Mouse (Mus musculus) Muller cell, postnatal 12 days (primary cell): ENCODE measurements around the gene Plk4.
"Not testable (repeated sequence)": the region's sequence is repeated elsewhere in the genome, so short reads cannot be mapped to it uniquely, and the experiment has no call there.

ENCODE experiments used
- DNase-seq: peaks from one replicate; pipeline ENCODE4 v3.0.0-alpha.2; 2015; ENCODE audit errors: inconsistent ontology term

The Plk4 gene

DNA sequence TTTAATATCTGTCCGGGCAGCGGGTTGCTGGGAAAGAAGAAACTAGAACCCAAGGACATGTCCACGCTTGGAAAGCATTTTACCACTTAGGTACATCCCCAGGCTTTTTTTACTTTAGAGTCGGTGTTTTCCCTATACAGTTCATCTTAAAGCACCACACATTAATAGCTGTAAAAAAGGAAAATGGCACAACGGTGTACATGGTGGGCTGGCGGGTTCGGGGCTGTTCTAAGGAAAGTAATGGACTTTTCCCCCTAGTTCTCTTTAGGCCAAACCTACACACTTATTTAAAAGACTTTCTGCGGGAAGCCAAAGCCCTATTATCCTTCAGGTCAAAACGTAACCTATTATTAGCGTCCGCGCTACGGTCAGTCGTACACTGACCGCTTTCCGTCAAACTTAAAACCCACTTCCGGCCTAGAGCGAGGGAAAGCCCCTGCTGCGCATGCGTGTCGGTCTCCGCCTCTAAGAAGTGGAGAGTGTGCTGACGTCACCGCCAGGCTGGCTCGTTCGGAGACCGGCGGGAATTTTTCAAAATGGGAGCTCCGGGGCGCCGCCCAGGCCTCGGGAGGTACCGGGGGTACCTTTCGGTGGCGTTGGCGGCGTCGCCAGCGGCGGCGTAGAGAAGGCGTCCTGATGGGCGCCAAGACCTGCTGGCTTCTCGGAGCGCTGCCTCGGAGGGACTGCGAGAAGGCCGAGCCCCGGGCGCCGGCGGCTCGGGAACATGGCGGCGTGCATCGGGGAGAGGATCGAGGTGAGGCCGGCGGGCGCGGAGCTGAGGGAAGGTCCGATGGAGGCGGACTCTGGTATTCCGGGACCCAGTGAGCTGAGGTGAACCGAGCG lies at the start of gene Plk4:
TSS of gene Plk4 (plus strand) at position 490 of the 843 bp plus-strand sequence.
- DNase-seq, result peak; percentile 94

- no peak for DNase-seq
These were observed 39.1 kb upstream of the Plk4 start for GRCm38 (mm10) chr3:40760746-40761145.

GRCm38 (mm10) chr3:40761312-40761711 lies 38.5 kb upstream of the Plk4 start:
- peak; percentile 7 for DNase-seq

- DNase-seq, result no peak
These were observed 6.0 kb upstream of the Plk4 start for GRCm38 (mm10) chr3:40793783-40794182.

DNA sequence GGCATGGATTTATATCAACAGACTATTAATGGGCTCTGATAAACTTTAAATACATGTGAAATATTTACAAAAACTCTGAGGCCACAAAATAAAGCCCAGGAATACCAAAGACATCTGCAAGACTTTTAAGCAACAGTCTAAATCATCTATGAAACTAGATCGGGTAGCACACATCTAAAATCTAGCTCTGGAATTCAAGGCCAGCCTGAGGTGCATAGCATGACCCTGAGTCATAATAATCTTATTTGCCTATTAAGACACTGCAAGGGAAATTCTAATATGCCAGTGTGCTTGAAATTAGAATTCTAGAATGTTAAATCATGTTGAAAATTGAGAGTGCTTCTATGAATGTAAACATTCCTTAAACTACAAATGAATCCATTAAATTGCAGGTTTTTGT lies 1.8 kb upstream of the Plk4 start:
- peak; percentile 7 for DNase-seq

DNA sequence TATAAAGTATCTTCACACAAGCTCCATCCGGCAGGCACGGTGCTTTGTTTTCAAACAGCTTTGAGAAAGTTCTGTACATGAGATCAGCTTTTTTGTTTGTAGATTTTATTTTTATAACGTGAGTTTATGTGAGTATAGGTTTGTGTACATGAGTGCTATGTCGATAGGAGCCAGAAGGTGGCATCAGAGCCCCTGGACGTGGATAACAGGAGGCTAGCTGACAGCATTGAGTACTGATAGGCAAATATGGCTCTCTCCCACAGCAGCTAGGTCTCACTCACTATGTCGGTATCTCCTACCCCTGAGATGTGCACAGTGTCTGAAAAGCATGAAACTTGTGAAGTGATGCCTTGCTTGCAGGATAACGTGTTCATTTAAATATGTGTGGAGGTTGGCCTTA lies 1.3 kb upstream of the Plk4 start:
- peak; percentile 40 for DNase-seq

DNA sequence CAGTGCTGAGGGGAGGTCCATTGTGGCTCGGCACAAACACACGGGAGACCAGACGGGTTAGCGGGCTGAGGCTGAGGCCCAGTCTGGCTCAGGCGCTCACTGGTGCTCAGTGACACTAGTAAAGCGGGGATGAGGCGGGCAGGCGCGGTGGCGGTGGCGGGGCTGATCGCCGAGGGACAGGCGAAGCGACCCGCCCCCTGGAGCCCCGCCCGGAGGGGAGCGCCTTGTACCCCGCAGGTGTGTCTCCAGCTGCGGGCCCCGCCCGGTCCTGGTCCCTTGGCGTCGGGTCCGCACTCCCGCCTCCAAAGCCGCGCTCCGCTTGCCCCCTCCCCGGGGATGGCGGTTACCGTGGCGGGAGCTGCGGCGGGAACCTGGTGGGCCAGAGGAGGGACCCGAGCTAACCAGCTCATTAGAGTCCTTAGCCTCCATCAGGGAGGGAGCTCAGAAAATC lies 579 bp downstream of the Plk4 start:
- DNase-seq, result peak; percentile 69

DNA sequence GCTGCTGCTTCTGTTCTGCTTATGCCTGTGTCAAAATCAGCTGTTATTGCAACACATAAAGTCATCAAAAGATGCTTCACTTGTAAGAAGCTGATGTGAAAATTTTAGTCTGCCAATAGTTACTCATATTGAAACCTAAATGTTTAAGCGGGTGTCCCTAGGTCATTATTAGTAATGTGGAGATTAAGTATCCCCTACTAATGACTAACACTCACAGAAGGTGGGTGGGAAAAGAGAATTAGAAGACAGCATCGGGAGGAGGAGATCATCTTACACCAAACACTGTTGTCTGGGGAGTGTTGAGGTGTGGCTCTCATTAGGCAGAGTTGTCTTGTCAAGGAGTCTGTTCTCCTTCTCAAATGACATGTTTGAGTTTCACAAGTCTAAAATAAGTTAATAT lies 7.1 kb downstream of the Plk4 start:
- no peak for DNase-seq

DNA sequence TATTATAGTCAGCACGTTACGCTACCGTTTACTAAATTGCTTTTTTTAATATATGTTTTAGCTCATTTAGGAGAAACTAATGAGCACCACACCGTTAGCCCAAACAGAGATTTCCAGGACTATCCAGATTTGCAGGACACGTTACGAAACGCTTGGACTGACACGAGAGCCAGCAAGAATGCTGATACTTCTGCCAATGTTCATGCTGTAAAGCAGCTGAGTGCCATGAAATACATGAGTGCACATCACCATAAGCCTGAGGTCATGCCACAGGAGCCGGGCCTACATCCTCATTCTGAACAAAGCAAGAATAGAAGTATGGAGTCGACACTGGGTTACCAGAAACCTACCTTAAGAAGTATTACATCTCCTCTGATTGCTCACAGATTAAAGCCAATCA lies 8.9 kb downstream of the Plk4 start:
- no peak for DNase-seq

DNA sequence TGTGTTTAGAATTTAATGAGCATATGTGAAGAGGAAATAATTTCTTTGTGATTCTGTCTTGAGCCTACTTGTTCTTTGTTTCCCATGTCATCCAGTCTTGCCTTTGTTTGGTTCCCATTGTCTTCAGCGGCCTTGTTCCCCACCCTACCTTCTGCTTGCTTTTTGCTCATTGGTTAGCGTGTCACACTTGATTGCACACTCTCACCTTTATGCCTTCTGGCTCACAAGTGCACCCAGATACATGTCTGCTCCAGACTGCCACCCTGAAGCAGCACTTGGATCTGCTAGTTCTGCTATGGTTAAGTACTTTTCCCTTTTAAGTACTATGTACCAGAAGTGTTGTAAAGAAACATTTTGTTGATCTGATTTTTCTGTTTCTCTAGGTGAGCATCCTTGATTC lies 10.1 kb downstream of the Plk4 start:
- DNase-seq, result no peak

DNA sequence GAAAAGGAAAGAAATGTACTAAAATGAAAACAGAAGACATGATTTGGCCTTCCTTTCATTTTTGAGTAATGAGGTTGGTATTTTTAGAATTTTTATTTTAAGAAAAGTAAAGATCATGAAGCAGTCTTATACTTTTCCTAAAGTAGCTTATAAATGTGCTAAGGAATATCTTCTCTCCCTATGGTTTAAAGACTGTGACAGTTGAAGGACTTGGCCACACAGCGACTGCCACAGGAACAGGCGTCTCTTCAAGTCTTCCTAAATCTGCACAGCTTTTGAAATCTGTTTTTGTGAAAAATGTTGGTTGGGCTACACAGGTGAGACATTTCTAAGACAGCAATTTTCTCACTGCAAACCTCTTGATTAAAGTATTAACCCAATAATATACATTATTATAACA lies 13.5 kb downstream of the Plk4 start:
- no peak for DNase-seq

- DNase-seq, result not testable (repeated sequence)
These were observed 45.7 kb downstream of the Plk4 start for GRCm38 (mm10) chr3:40845521-40845920.

DNA sequence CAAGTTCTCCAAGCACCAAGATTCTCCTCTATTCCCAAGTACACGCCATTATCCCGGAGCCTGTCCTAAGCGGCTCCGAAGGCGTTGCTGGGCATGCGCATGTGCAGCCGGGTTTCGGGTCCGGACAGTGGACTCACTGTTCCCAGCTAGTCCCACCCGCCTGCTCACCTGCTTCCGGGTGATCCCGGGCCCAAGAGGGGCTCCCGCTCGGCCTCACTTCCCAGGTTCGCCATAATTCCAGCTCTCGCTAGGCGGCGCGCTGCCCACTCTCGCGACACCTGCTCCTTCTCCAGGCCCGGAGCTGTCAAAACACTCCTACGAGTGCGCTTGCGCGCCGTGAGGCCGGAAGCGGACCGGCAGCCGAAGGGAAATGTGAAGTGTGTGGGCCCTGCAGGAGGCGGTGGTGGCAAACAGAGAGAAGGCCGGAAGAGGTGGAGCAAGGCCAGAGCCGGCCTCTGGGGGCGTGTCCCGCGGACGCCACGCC lies 46.7 kb downstream of the Plk4 start, which contains the start of gene Mfsd8:
TSS of gene Mfsd8 (minus strand) at position 414 of the 484 bp plus-strand sequence.
- DNase-seq, result peak; percentile 99

- DNase-seq, result not testable (repeated sequence)
These were observed 47.0 kb downstream of the Plk4 start, which contains the start of gene Abhd18 for GRCm38 (mm10) chr3:40846957-40847017. Gene Abhd18 (plus strand): TSS chr3:40846970.

DNA sequence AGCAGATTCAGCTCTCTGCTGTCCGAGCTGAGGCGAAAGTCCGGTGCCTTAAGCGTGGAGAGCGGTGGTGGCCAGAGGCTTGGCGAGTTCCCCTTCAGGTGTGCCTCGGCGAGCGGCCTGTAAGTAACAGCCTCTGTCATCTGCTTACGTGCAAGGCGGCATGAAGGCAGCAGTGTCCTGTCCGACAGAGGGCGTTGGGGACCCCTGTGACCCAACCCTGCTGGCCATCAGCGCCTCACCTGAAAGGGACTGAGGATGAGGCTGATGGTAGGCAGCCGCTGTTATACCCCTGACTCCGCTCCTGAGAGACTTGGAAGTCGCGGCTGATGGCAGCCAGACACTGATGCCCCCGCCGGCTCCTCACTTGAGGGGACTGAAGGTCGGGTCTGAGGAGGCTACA lies 47.2 kb downstream of the Plk4 start:
- peak; percentile 66 for DNase-seq

GRCm38 (mm10) chr3:40847936-40848335 lies 48.1 kb downstream of the Plk4 start:
- DNase-seq, result peak; percentile 1

- DNase-seq, result not testable (repeated sequence)
These were observed 53.4 kb downstream of the Plk4 start for GRCm38 (mm10) chr3:40853123-40853738.
